Mouse (Mus musculus): ENCODE measurements at regions not wholly inside any gene's neighbourhood (a gene's known extent, or its start where the extent isn't known, plus 50 kb on each side); places are given as distances from the start of the nearest gene placed in this dataset.

DNA sequence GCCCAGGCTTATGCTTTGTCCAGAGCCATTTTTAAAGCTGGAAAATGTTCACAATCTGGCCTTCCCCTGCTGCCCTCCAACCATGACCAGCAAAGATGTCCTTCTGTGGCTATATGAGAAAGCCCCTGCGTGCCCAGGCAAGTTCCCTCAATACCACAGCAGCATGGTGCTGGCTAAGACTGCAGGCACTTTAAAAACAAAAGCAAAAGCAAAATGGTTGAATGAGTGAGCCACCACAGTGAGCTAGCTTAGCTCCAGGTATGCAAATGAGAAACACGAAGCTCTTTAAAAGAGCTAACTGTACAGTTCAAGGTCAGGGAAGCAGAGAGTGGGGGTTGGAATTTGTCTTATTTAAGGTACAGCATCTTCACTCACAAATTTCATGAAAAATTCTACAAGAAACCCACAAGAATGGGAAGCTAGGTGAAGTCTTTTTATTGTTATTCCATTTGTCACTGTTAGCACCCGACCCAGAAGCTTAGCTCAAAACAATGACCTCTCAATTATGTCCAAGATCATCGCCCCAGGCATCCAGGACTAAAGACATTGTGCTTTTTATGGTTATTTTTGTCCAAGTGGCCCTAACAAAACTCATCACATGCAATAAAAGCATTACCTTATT, 246.8 kb downstream of the Rplp1 start:
- H3K27ac ChIP-seq (ENCODE audit: low read length), result no peak overlapping the region
- no peak overlapping the region for H3K4me2 ChIP-seq (ENCODE audit: low read depth, low read length)
- no peak overlapping the region for H3K4me3 ChIP-seq (ENCODE audit: low read length)
- H3K36me3 ChIP-seq (ENCODE audit: control insufficient read depth, insufficient read depth), result no peaks in the 10 kb centered on the region
- H3K27me3 ChIP-seq (ENCODE audit: control insufficient read depth, insufficient read depth, low read length), result no peaks in the 10 kb centered on the region
- peaks cover 5% of the 10 kb centered on the region; the same call in 1 of the 2 replicates for H3K9me3 ChIP-seq (replicated peaks; ENCODE audit: control insufficient read depth, low read length)
- H3K9ac ChIP-seq (ENCODE audit: low read length), result no peak overlapping the region
- peaks cover 6% of the 10 kb centered on the region; the same call in 1 of the 2 replicates for H3K4me1 ChIP-seq (ENCODE audit: control insufficient read depth, insufficient read depth, low read length)
- whole genome bisulfite sequencing, result 71% methylated on average over 4 of the region's 4 CpGs
- ATAC-seq (replicated peaks; ENCODE audit: extremely low read depth, insufficient read depth, low FRiP score), result no peak

GRCm38 (mm10) chr9:61666761-61667332, 247.5 kb downstream of the Rplp1 start:
- ATAC-seq (replicated peaks; ENCODE audit: extremely low read depth, insufficient read depth, low FRiP score), result no peak

DNA sequence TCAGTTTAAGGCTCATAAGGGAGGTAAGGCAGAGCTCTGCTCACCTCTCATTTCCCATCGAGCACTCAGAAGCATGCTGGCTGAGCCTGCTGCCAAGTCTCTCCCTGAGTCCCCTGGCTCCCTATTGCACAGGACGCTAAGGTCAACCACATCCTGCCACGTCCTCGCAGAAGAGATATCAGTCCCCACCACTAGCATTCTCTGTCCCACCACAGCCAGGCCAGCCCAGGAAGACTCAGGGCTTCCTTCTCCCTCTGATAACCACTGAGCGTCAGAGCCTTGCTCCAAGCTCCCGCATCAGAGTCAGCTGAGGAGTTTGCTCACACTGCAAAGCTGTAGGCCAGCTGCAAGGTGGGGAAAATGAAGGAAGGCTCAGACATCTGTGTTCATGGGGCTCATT, 248.2 kb downstream of the Rplp1 start:
- H3K36me3 ChIP-seq (ENCODE audit: control insufficient read depth, insufficient read depth), result no peaks in the 10 kb centered on the region
- peaks cover 8% of the 10 kb centered on the region; the same call in 1 of the 2 replicates for H3K4me1 ChIP-seq (ENCODE audit: control insufficient read depth, insufficient read depth, low read length)
- 39% methylated on average over 6 of the region's 6 CpGs for WGBS
- H3K27me3 ChIP-seq (ENCODE audit: control insufficient read depth, insufficient read depth, low read length), result no peaks in the 10 kb centered on the region
- no peak overlapping the region for H3K4me3 ChIP-seq (ENCODE audit: low read length)
- no peak overlapping the region for H3K27ac ChIP-seq (ENCODE audit: low read length)
- no peak overlapping the region for H3K4me2 ChIP-seq (ENCODE audit: low read depth, low read length)
- no peak overlapping the region for H3K9ac ChIP-seq (ENCODE audit: low read length)
- ATAC-seq (replicated peaks; ENCODE audit: extremely low read depth, insufficient read depth, low FRiP score), result no peak
- no peaks in the 10 kb centered on the region for H3K9me3 ChIP-seq (replicated peaks; ENCODE audit: control insufficient read depth, low read length)

More at GRCm38 (mm10) chr9:61666761-61667332, 247.5 kb downstream of the Rplp1 start:
- H3K27ac ChIP-seq (ENCODE audit: low read length), result no peak overlapping the region
- no peak overlapping the region for H3K4me2 ChIP-seq (ENCODE audit: low read depth, low read length)
- no peaks in the 10 kb centered on the region for H3K27me3 ChIP-seq (ENCODE audit: control insufficient read depth, insufficient read depth, low read length)
- H3K4me3 ChIP-seq (ENCODE audit: low read length), result no peak overlapping the region
- H3K9me3 ChIP-seq (replicated peaks; ENCODE audit: control insufficient read depth, low read length), result peaks cover 5% of the 10 kb centered on the region; the same call in 1 of the 2 replicates
- H3K4me1 ChIP-seq (ENCODE audit: control insufficient read depth, insufficient read depth, low read length), result peaks cover 8% of the 10 kb centered on the region; the same call in 1 of the 2 replicates
- H3K36me3 ChIP-seq (ENCODE audit: control insufficient read depth, insufficient read depth), result no peaks in the 10 kb centered on the region
- H3K9ac ChIP-seq (ENCODE audit: low read length), result no peak overlapping the region
- 86% methylated on average over 3 of the region's 3 CpGs for WGBS

GRCm38 (mm10) chr9:61665254-61665653, 249.1 kb downstream of the Rplp1 start:
- 84% methylated on average over 5 of the region's 5 CpGs for WGBS
- H3K9me3 ChIP-seq (replicated peaks; ENCODE audit: control insufficient read depth, low read length), result no peaks in the 10 kb centered on the region
- no peak overlapping the region for H3K4me2 ChIP-seq (ENCODE audit: low read depth, low read length)
- ATAC-seq (replicated peaks; ENCODE audit: extremely low read depth, insufficient read depth, low FRiP score), result no peak
- no peaks in the 10 kb centered on the region for H3K36me3 ChIP-seq (ENCODE audit: control insufficient read depth, insufficient read depth)
- no peaks in the 10 kb centered on the region; the same call in 1 of the 2 replicates for H3K27me3 ChIP-seq (ENCODE audit: control insufficient read depth, insufficient read depth, low read length)
- H3K27ac ChIP-seq (ENCODE audit: low read length), result no peak overlapping the region
- H3K9ac ChIP-seq (ENCODE audit: low read length), result no peak overlapping the region
- H3K4me3 ChIP-seq (ENCODE audit: low read length), result no peak overlapping the region
- peaks cover 5% of the 10 kb centered on the region; the same call in 1 of the 2 replicates for H3K4me1 ChIP-seq (ENCODE audit: control insufficient read depth, insufficient read depth, low read length)

DNA sequence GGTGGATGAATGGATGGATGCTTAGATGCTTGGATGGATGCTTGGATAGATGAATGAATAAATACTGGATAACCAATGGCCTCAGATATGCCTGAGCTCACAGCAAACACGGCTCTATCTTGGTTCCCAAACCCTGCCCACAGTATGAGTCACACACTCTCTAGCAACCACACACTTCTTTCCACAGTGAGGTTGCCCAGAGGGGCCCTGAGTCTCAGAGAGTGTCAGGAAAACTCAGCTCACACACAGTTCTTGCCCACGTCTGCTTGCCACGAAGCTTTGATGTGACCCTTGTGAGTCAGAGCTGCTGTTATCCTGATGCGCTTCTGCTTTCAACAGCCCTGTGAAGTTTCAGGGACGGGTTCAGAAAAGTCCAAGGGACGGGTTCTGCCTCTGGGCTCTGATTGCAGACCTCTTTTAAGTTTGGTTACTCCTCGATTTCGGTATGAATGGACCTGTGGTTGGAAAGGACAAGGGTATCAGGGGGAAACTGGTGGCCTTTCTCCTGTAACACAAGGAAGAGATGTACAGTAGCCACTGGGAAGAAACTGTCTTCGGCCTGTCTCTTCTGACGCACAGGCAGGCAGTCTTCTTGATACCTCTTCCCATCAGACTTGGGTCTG, 250.2 kb downstream of the Rplp1 start:
- Histone ChIP-seq H3K4me1 (ENCODE audit: control insufficient read depth, insufficient read depth, low read length) (0 out of 2 replicates have a peak, but pooled peaks cover 3% of the 10 kb centered on the region), H3K27me3 (ENCODE audit: control insufficient read depth, insufficient read depth, low read length) (peaks cover 2% of the 10 kb centered on the region; the same call in 1 of the 2 replicates), H3K4me2 (ENCODE audit: low read depth, low read length) (no peak overlapping the region), H3K9ac (ENCODE audit: low read length) (no peak overlapping the region), H3K4me3 (ENCODE audit: low read length) (no peak overlapping the region), H3K27ac (ENCODE audit: low read length) (no peak overlapping the region), H3K9me3 (replicated peaks; ENCODE audit: control insufficient read depth, low read length) (no peaks in the 10 kb centered on the region), H3K36me3 (ENCODE audit: control insufficient read depth, insufficient read depth) (no peaks in the 10 kb centered on the region)
- no peak for ATAC-seq (replicated peaks; ENCODE audit: extremely low read depth, insufficient read depth, low FRiP score)
- WGBS, result 63% methylated on average over 10 of the region's 10 CpGs

DNA sequence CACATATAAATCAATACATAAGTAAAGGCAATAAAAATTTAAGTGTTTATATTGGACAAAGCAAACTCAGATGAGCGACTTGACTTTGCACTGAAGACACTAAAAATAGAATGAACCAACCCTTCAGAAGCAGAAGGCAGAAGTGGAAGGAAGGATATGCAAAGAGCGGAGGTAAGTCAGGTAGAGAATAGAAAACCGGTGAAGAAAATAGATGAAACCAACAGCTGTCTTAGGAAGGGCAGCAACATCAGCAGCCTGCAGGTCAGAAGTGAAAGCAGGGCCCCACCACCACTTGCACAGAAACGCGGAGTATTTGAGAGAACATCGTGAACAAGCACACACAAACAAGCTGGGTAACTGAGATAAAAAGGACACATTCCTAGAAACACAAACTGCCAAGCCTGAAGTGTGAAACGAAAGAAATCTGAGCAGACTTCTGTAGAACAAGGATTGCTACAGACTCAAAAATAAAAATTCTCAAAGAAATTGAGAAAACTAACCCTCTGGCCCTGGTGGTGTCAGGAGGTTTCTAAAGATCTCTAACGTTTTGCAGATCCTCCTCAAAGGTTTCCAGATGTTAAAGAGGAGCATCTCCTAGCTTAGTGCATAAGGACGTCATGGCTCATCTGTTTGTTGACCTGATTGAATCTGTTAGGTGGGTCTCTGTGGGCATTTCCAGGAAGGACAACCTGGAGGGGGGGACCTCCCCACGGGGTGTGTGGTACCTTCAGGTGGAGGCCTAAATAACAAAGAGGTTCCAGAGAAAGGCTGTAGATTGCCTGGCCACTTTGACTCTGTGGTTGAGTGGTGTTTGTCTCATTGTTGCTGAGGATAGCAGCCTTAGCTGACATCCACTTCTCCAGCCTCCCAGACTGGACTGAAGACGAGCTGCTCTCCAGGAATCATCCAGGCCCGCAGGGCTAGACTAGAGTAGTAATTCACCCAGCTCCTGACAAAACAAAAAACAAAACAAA, 252.0 kb downstream of the Rplp1 start:
- Histone ChIP-seq H3K4me3 (ENCODE audit: low read length) (no peak overlapping the region), H3K9ac (ENCODE audit: low read length) (no peak overlapping the region), H3K4me1 (ENCODE audit: control insufficient read depth, insufficient read depth, low read length) (0 out of 2 replicates have a peak, but pooled peaks cover 2% of the 10 kb centered on the region), H3K9me3 (replicated peaks; ENCODE audit: control insufficient read depth, low read length) (no peaks in the 10 kb centered on the region), H3K36me3 (ENCODE audit: control insufficient read depth, insufficient read depth) (no peaks in the 10 kb centered on the region), H3K4me2 (ENCODE audit: low read depth, low read length) (no peak overlapping the region), H3K27me3 (ENCODE audit: control insufficient read depth, insufficient read depth, low read length) (peaks cover 2% of the 10 kb centered on the region; the same call in 1 of the 2 replicates), H3K27ac (ENCODE audit: low read length) (no peak overlapping the region)
- no peak for ATAC-seq (replicated peaks; ENCODE audit: extremely low read depth, insufficient read depth, low FRiP score)
- WGBS, result 51% methylated on average over 12 of the region's 12 CpGs

GRCm38 (mm10) chr9:61660191-61660590, 254.2 kb downstream of the Rplp1 start:
- Histone ChIP-seq H3K27me3 (ENCODE audit: control insufficient read depth, insufficient read depth, low read length) (peaks cover 5% of the 10 kb centered on the region), H3K27ac (ENCODE audit: low read length) (no peak overlapping the region), H3K4me2 (ENCODE audit: low read depth, low read length) (no peak overlapping the region), H3K9ac (ENCODE audit: low read length) (no peak overlapping the region), H3K4me3 (ENCODE audit: low read length) (no peak overlapping the region), H3K9me3 (replicated peaks; ENCODE audit: control insufficient read depth, low read length) (no peaks in the 10 kb centered on the region), H3K4me1 (ENCODE audit: control insufficient read depth, insufficient read depth, low read length) (peaks cover 3% of the 10 kb centered on the region), H3K36me3 (ENCODE audit: control insufficient read depth, insufficient read depth) (no peaks in the 10 kb centered on the region)
- no peak for ATAC-seq (replicated peaks; ENCODE audit: extremely low read depth, insufficient read depth, low FRiP score)
- 66% methylated on average over 3 of the region's 3 CpGs for WGBS

DNA sequence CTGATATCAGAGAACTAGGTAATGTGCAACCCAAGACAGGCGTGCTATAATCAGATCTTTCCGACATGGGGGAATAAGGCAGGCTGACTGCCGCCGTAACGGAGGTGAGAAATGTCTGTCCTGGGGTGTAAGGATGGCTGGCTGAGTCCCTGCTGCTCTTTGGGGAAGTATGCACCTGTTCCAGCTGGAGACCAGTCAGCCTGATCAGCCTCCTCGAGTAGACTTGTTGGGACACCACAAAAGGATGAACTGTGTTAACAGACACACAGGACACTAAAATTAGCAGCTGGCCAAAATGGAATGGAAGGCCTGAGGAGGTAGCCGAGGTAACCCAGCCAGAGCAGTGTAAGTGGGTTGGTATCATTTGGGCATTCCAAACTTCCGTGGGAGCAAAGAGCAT, 256.3 kb downstream of the Rplp1 start:
- 76% methylated on average over 8 of the region's 8 CpGs for WGBS
- H3K9me3 ChIP-seq (replicated peaks; ENCODE audit: control insufficient read depth, low read length), result no peaks in the 10 kb centered on the region
- no peak overlapping the region for H3K9ac ChIP-seq (ENCODE audit: low read length)
- H3K4me1 ChIP-seq (ENCODE audit: control insufficient read depth, insufficient read depth, low read length), result peaks cover 7% of the 10 kb centered on the region
- no peak overlapping the region for H3K4me2 ChIP-seq (ENCODE audit: low read depth, low read length)
- H3K36me3 ChIP-seq (ENCODE audit: control insufficient read depth, insufficient read depth), result no peaks in the 10 kb centered on the region
- peaks cover 5% of the 10 kb centered on the region for H3K27me3 ChIP-seq (ENCODE audit: control insufficient read depth, insufficient read depth, low read length)
- ATAC-seq (replicated peaks; ENCODE audit: extremely low read depth, insufficient read depth, low FRiP score), result no peak
- H3K4me3 ChIP-seq (ENCODE audit: low read length), result no peak overlapping the region
- H3K27ac ChIP-seq (ENCODE audit: low read length), result no peak overlapping the region
